Mouse (Mus musculus): ENCODE measurements around the gene Adcyap1r1.

GRCm38 (mm10) chr6:55402041-55402776 is 49.6 kb upstream of the Adcyap1r1 start:
- TF ChIP-seq CTCF (conservative IDR thresholded peaks at IDR 0.05 in 1 of 2, IDR thresholded peaks at IDR 0.05 in 1 of 2; ENCODE audit: low read depth in 2 of 2, low read length in 2 of 2): no peak
- no peak for TF ChIP-seq MAX (IDR thresholded peaks at IDR 0.05; ENCODE audit: low read length)
- TF ChIP-seq MAZ (IDR thresholded peaks at IDR 0.05; ENCODE audit: low read depth, low read length): no peak
- no peak for TF ChIP-seq POLR2AphosphoS2 (IDR thresholded peaks at IDR 0.05; ENCODE audit: low read depth, low read length)
- no peak for TF ChIP-seq POLR2A (IDR thresholded peaks at IDR 0.05; ENCODE audit: low read depth, low read length)
- TF ChIP-seq TCF12 (IDR thresholded peaks at IDR 0.05; ENCODE audit: low read depth, low read length): no peak
- TF ChIP-seq CHD2 (IDR thresholded peaks at IDR 0.05; ENCODE audit: low read length): no peak
- no peak for TF ChIP-seq MXI1 (IDR thresholded peaks at IDR 0.05; ENCODE audit: low read depth, low read length)
- no peak for TF ChIP-seq USF1 (IDR thresholded peaks at IDR 0.05; ENCODE audit: low read depth, low read length)
- TF ChIP-seq ETS1 (conservative IDR thresholded peaks at IDR 0.05; ENCODE audit: low read depth, low read length): no peak
- TF ChIP-seq EP300 (IDR thresholded peaks at IDR 0.05; ENCODE audit: low read length): no peak

Data from CH12.LX (cell line).